Mouse (Mus musculus) stomach, embryonic 15.5 days (tissue): Measurements from ENCODE around the gene Cfi. TPM values are rescaled to one million over a fixed set of nuclear protein-coding genes. Genes with fewer than 3 reads are reported as not detected.

Experiments
- ATAC-seq: fragments of 200-750 bp; cut with Nextera tagmentation; 2 replicates; pipeline ENCODE4 v1.8.0; 2017; ENCODE audit warnings: low read depth, moderate number of reproducible peaks, moderate TSS enrichment; ENCODE audit not compliant: insufficient read depth, low FRiP score
- H3K27ac ChIP-seq: fragments of 300-500 bp; sonication (generic); 2 replicates; pipeline ENCODE4 v1.5.1; 2015; ENCODE audit warnings: mild to moderate bottlenecking, inconsistent platforms
- H3K27me3 ChIP-seq: fragments of 300-500 bp; sonication (generic); replicated peaks from 2 replicates; pipeline ENCODE4 v1.6.1; 2015; ENCODE audit warnings: inconsistent platforms
- H3K36me3 ChIP-seq: fragments of 300-500 bp; sonication (generic); 2 replicates; pipeline ENCODE4 v1.6.1; 2015; ENCODE audit warnings: inconsistent platforms
- H3K4me1 ChIP-seq: fragments of 300-500 bp; sonication (generic); 2 replicates; pipeline ENCODE4 v1.6.1; 2015; ENCODE audit warnings: inconsistent platforms
- H3K4me2 ChIP-seq: fragments of 300-500 bp; sonication (generic); 2 replicates; pipeline ENCODE4 v1.6.1; 2015; ENCODE audit warnings: mild to moderate bottlenecking, inconsistent platforms
- H3K4me3 ChIP-seq: fragments of 300-500 bp; sonication (generic); replicated peaks from 2 replicates; pipeline ENCODE4 v1.5.1; 2015; ENCODE audit warnings: inconsistent platforms
- H3K9ac ChIP-seq: fragments of 300-500 bp; sonication (generic); 2 replicates; pipeline ENCODE4 v1.6.1; 2015; ENCODE audit warnings: inconsistent platforms
- H3K9me3 ChIP-seq: fragments of 300-500 bp; sonication (generic); 2 replicates; pipeline ENCODE4 v1.6.1; 2016; ENCODE audit warnings: inconsistent platforms
- WGBS: fragments of 180-500 bp; shearing (Covaris S2); methylation state at CpG from one replicate; pipeline ENCODE4 v1.1.7; 2015; 5-methylcytosine and 5-hydroxymethylcytosine counted together
- polyA plus RNA-seq: library from polyadenylated mRNA; unstranded; fragments of >200 nt; fragmentation: Nextera tagmentation; extraction: Ambion mirVana; gene quantifications from 2 replicates; pipeline ENCODE4 v1.2.1, GENCODE M21; 2015

The Cfi gene
- polyA plus RNA-seq, 1 experiment from 2014 or later, result 76.5 TPM

GRCm38 (mm10) chr3:129878405-129879021, 42.8 kb downstream of the Cfi start, which contains the start of gene Pla2g12a:
Gene Pla2g12a, plus strand, starts transcription at chr3:129878606.
- H3K27ac ChIP-seq, result peak within 1 kb of the TSS; percentile 73
- peak within 1 kb of the TSS; percentile 38 for H3K9ac ChIP-seq
- H3K4me2 ChIP-seq, result peak within 1 kb of the TSS; percentile 83
- no peaks in the 10 kb centered on the region for H3K36me3 ChIP-seq
- H3K27me3 ChIP-seq, result no peaks in the 10 kb centered on the region
- peaks cover 9% of the 10 kb centered on the region; the same call in 1 of the 2 replicates for H3K4me1 ChIP-seq
- H3K4me3 ChIP-seq, result peak within 1 kb of the TSS; percentile 58
- ATAC-seq, result peak; percentile 87
- WGBS, result under 1% methylated on average over 57 of the region's 66 CpGs
- H3K9me3 ChIP-seq, result no peaks in the 10 kb centered on the region

GRCm38 (mm10) chr3:129879131-129879757, 43.6 kb downstream of the Cfi start:
- WGBS, result 1% methylated on average over 25 of the region's 25 CpGs
- H3K4me1 ChIP-seq, result peaks cover 9% of the 10 kb centered on the region; the same call in 1 of the 2 replicates
- H3K27me3 ChIP-seq, result no peaks in the 10 kb centered on the region
- peak overlapping the region; percentile 38; the same call in 1 of the 2 replicates for H3K9ac ChIP-seq
- no peaks in the 10 kb centered on the region for H3K36me3 ChIP-seq
- no peaks in the 10 kb centered on the region for H3K9me3 ChIP-seq
- H3K4me2 ChIP-seq, result peak overlapping the region; percentile 83
- peak overlapping the region; percentile 73 for H3K27ac ChIP-seq
- peak; percentile 70 for ATAC-seq
- H3K4me3 ChIP-seq, result peak overlapping the region; percentile 58

- Histone ChIP-seq H3K27ac (no peak overlapping the region), H3K4me3 (peak overlapping the region; percentile 58), H3K9ac (no peak overlapping the region), H3K4me2 (peak overlapping the region; percentile 83), H3K4me1 (peaks cover 9% of the 10 kb centered on the region; the same call in 1 of the 2 replicates), H3K27me3 (no peaks in the 10 kb centered on the region), H3K36me3 (no peaks in the 10 kb centered on the region), H3K9me3 (no peaks in the 10 kb centered on the region)
- WGBS, result 60% methylated on average over 2 of the region's 2 CpGs
- no peak for ATAC-seq
These were observed 44.2 kb downstream of the Cfi start for GRCm38 (mm10) chr3:129879913-129880312.

GRCm38 (mm10) chr3:129880925-129881593, 45.4 kb downstream of the Cfi start:
- no peak overlapping the region for H3K9ac ChIP-seq
- 73% methylated on average over 8 of the region's 8 CpGs for WGBS
- no peaks in the 10 kb centered on the region for H3K9me3 ChIP-seq
- H3K36me3 ChIP-seq, result no peaks in the 10 kb centered on the region
- no peak overlapping the region for H3K27ac ChIP-seq
- H3K4me2 ChIP-seq, result no peak overlapping the region
- no peak overlapping the region for H3K4me3 ChIP-seq
- peaks cover 9% of the 10 kb centered on the region; the same call in 1 of the 2 replicates for H3K4me1 ChIP-seq
- no peak for ATAC-seq
- no peaks in the 10 kb centered on the region for H3K27me3 ChIP-seq

- Histone ChIP-seq H3K36me3 (no peaks in the 10 kb centered on the region), H3K4me2 (no peak overlapping the region), H3K4me3 (no peak overlapping the region), H3K27me3 (no peaks in the 10 kb centered on the region), H3K9me3 (no peaks in the 10 kb centered on the region), H3K4me1 (no peaks in the 10 kb centered on the region), H3K9ac (no peak overlapping the region), H3K27ac (no peak overlapping the region)
- WGBS, result 70% methylated on average over 9 of the region's 9 CpGs
- ATAC-seq, result no peak
These were observed 49.9 kb downstream of the Cfi start for GRCm38 (mm10) chr3:129885577-129885976.

- no peaks in the 10 kb centered on the region for H3K4me1 ChIP-seq
- no peak overlapping the region for H3K9ac ChIP-seq
- H3K36me3 ChIP-seq, result no peaks in the 10 kb centered on the region
- H3K27me3 ChIP-seq, result no peaks in the 10 kb centered on the region
- peak; percentile 30; the same call in 1 of the 2 replicates for ATAC-seq
- no peak overlapping the region for H3K4me2 ChIP-seq
- H3K4me3 ChIP-seq, result no peak overlapping the region
- H3K9me3 ChIP-seq, result no peaks in the 10 kb centered on the region
- peak overlapping the region; percentile 21; the same call in 1 of the 2 replicates for H3K27ac ChIP-seq
- WGBS, result 60% methylated on average over 5 of the region's 5 CpGs
These were observed 50.7 kb downstream of the Cfi start for GRCm38 (mm10) chr3:129886430-129886829.

- Histone ChIP-seq H3K4me3 (no peak overlapping the region), H3K36me3 (no peaks in the 10 kb centered on the region), H3K4me1 (no peaks in the 10 kb centered on the region), H3K4me2 (no peak overlapping the region), H3K27me3 (no peaks in the 10 kb centered on the region), H3K9ac (no peak overlapping the region), H3K27ac (peak overlapping the region; percentile 6; the same call in 1 of the 2 replicates), H3K9me3 (no peaks in the 10 kb centered on the region)
- 67% methylated on average over 13 of the region's 13 CpGs for WGBS
- ATAC-seq, result 0 out of 2 replicates have a peak, but pooled peaks have one; percentile 11
These were observed 52.3 kb downstream of the Cfi start for GRCm38 (mm10) chr3:129887779-129888517.

- Histone ChIP-seq H3K9ac (no peak overlapping the region), H3K27ac (no peak overlapping the region), H3K4me3 (no peak overlapping the region), H3K4me1 (0 out of 2 replicates have a peak, but pooled peaks cover 5% of the 10 kb centered on the region), H3K36me3 (0 out of 2 replicates have a peak, but pooled peaks cover 3% of the 10 kb centered on the region), H3K27me3 (no peaks in the 10 kb centered on the region), H3K4me2 (no peak overlapping the region), H3K9me3 (no peaks in the 10 kb centered on the region)
- WGBS, result 64% methylated on average over 5 of the region's 5 CpGs
- 0 out of 2 replicates have a peak, but pooled peaks have one; percentile 31 for ATAC-seq
These were observed 56.3 kb downstream of the Cfi start for GRCm38 (mm10) chr3:129892003-129892402.

- H3K27me3 ChIP-seq, result no peaks in the 10 kb centered on the region
- H3K4me2 ChIP-seq, result no peak overlapping the region
- H3K9ac ChIP-seq, result no peak overlapping the region
- H3K27ac ChIP-seq, result no peak overlapping the region
- H3K36me3 ChIP-seq, result 0 out of 2 replicates have a peak, but pooled peaks cover 3% of the 10 kb centered on the region
- no peak overlapping the region for H3K4me3 ChIP-seq
- ATAC-seq, result no peak
- 95% methylated on average over 3 of the region's 3 CpGs for WGBS
- H3K9me3 ChIP-seq, result no peaks in the 10 kb centered on the region
- 0 out of 2 replicates have a peak, but pooled peaks cover 8% of the 10 kb centered on the region for H3K4me1 ChIP-seq
These were observed 57.5 kb downstream of the Cfi start for GRCm38 (mm10) chr3:129893143-129893542.

- no peak for ATAC-seq
- Histone ChIP-seq H3K27me3 (no peaks in the 10 kb centered on the region), H3K4me3 (no peak overlapping the region), H3K4me2 (no peak overlapping the region), H3K9me3 (no peaks in the 10 kb centered on the region), H3K36me3 (0 out of 2 replicates have a peak, but pooled peaks cover 3% of the 10 kb centered on the region), H3K9ac (no peak overlapping the region), H3K4me1 (peaks cover 12% of the 10 kb centered on the region; the same call in 1 of the 2 replicates), H3K27ac (no peak overlapping the region)
- 32% methylated on average over 6 of the region's 6 CpGs for WGBS
These were observed 60.9 kb downstream of the Cfi start for GRCm38 (mm10) chr3:129896591-129896990.

GRCm38 (mm10) chr3:129898886-129899285, 63.2 kb downstream of the Cfi start:
- ATAC-seq, result no peak
- Histone ChIP-seq H3K9me3 (no peaks in the 10 kb centered on the region), H3K4me1 (peaks cover 29% of the 10 kb centered on the region; the same call in 1 of the 2 replicates), H3K4me2 (no peak overlapping the region), H3K36me3 (no peaks in the 10 kb centered on the region), H3K27me3 (no peaks in the 10 kb centered on the region), H3K27ac (no peak overlapping the region), H3K9ac (no peak overlapping the region), H3K4me3 (no peak overlapping the region)
- 65% methylated on average over 4 of the region's 4 CpGs for WGBS
